Mouse (Mus musculus) frontal cortex, postnatal 14 days (tissue): ENCODE measurements at regions not wholly inside any gene's neighbourhood (a gene's known extent, or its start where the extent isn't known, plus 50 kb on each side); places are given as distances from the start of the nearest gene placed in this dataset.
"Not testable (repeated sequence)": the region's sequence is repeated elsewhere in the genome, so short reads cannot be mapped to it uniquely, and the experiment has no call there.

Experiments used
- DNase-seq, 2 experiments: peaks; one replicate each; pipeline ENCODE4 v3.0.0; 2022; ENCODE audit warnings: low spot score in 2 of 2

GRCm38 (mm10) chr4:9724801-9725200 is 1149.5 kb upstream of the 2610301B20Rik start:
- not testable (repeated sequence) for DNase-seq

DNA sequence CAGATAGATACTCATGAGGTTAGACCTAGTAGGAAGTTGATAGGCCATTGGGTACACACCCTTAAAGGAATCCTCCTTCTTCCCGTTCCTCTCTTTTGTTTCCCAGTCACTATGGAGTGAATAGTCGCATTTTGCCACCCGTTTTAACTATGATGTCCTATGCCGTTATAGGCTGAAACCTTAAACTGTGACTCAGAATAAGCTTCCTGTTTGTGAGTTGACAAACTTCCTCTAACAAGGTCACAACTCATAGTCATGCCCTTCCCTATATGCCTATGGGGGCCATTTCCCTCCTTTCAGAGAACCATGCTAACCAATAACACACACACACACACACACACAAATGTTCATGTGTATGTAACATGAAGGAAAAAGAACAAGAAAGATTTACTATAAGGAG is 1136.6 kb upstream of the 2610301B20Rik start:
- DNase-seq: no peak

DNA sequence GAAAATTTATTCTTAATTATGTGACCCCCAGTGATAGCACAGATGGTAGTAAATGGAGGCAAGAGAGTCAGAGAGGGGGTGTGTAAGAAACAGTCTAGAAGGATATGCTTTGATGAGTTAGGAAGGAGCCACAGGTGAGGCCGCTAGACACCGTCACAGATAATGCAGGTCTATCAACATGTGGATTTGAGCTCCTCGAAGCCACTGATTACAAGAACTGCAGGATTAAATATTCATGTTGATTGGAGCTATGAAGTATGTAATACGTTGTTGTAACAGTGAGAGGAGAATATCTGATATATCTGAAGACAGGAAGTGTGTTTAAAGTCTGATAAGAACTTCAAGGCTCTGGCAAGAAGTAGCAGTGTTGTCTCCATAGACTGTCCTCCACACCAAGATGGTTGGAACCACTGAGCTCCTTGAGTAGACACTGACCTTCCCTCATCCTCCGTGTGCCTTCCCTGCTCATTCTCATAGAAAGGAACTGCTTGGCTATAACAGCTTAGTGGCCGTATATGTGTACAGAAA is 1126.8 kb upstream of the 2610301B20Rik start:
- DNase-seq: no peak

DNA sequence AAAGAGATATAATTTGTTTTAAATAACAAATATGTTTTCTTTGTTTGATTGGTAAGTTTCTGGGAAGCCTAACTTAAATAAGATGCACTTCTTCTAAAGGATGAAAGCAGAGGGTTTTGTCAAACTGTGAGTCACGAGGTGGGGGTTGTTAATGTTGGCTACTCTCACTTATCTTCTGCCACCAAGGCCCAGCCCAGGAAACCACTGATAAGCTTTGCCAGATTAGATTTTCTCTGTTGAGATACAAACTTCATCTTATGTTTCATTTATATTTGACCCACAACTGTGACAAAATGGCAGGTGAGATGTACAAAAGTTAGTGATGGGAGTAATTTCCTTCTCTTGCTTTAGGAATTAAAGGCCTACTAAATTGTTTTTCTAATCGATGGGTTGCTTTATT is 1126.2 kb upstream of the 2610301B20Rik start:
- no peak for DNase-seq

GRCm38 (mm10) chr4:9749877-9750276 is 1124.4 kb upstream of the 2610301B20Rik start:
- no peak for DNase-seq

DNA sequence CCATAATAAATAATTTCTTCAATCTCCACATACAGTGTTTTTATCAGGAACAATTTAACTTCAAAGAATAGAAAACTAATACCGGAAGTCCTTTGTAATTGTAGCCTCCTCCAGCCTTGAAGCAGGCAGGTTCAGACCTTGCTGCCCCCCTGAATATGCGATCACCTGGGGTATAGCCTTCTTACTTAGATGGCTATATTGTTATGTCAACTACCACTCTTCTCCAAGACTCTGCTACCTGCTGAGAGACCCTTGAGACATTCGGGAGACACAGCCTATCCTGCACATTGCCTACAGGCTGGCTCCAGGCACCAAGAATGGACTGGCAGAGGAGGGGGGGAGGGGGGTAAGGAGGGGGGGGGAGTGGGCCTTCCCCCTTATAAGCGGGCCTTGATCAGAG is 1123.9 kb upstream of the 2610301B20Rik start:
- no peak for DNase-seq

GRCm38 (mm10) chr4:9763321-9763720 is 1111.0 kb upstream of the 2610301B20Rik start:
- no peak for DNase-seq

GRCm38 (mm10) chr4:9769633-9770205 is 1104.6 kb upstream of the 2610301B20Rik start:
- DNase-seq: no peak

DNA sequence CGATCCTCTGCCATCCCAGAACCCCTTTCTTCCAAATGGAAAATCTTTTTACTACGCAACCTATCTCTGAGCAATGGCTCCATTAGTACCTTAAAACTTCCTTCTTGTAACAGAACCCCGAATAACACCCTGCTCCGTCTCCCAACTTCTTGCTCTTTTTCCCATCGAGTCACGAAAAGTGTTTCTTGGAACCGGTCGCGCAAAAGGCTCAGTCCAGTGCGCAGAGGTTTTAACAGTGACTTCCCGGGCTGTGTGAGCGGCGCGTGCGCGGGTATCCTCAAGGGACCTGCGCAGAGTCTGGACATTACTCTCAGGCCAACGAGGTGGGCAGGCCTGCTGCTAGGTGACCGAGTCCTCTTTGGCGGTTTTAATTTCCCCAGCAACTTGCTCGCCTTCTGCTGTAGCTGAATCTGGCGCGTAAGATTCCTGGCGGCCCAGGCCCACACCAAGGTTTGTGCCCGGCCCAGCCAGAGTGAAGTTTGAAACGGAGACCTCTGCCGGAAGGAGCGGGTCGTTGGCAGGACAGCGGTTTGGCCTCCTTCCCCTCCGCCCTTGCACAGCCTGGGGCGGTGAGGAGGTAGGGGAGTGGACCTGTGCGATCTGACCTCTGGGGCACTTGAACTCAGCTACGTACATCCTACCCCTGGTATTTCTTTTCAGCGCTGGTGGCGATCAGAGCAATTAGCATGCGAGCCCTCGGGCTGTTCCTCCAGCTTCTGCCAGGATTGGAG is 1103.8 kb upstream of the 2610301B20Rik start:
- peak; percentile 10 to 12 for DNase-seq

- no peak for DNase-seq
These were observed 1103.2 kb upstream of the 2610301B20Rik start for GRCm38 (mm10) chr4:9771103-9771474.

DNA sequence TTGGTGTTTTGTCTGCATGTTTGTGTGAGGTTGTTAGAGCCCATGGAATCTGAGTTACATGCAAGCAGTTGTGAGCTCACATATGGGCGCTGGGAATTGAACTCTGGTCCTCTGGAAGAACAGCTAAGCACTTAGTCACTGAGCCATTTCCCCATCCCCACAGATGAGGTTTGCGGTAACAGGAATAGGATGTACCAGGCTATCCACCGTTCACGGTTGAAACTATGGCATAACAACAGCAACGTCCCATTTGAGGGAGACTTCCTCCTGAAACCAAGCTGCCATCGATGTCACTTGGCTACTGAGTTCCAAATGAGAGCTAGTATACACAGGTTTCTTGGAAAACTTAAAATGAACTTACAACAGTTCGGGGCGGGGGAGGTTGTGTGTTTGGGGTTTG is 1095.9 kb upstream of the 2610301B20Rik start:
- no peak for DNase-seq

- no peak for DNase-seq
These were observed 1094.7 kb upstream of the 2610301B20Rik start for GRCm38 (mm10) chr4:9779594-9779993.

GRCm38 (mm10) chr4:9780179-9780578 is 1094.1 kb upstream of the 2610301B20Rik start:
- DNase-seq: peak; percentile 22 to 63

GRCm38 (mm10) chr4:9781318-9781717 is 1093.0 kb upstream of the 2610301B20Rik start:
- no peak for DNase-seq

DNA sequence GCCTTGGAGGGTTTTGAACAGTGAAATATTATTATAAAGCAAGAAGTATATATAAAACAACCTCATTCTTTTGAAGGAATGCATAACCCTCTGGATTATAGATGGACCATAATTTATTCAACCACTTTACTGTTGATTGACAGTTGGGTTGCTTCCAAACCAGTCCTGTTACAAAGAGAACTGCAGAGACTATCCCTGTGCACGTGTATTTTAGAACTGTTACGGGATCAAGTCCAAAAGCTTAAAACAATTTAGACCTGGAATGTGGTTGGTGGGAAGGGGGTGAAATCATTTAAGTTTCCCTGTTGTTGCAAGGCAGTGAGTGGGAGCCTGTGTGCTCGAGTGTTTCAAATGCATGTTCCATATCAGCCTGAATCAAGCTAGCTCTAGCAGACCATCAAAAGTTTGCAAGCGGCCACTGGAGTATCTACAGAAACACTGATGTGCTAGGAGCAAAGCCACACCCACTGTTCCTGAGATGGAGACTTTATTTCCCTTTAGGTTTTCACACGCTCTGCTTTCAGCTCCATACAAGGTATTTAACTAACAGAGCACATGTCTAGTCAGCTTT is 1086.4 kb upstream of the 2610301B20Rik start:
- DNase-seq: no peak

GRCm38 (mm10) chr4:9790478-9790877 is 1083.8 kb upstream of the 2610301B20Rik start:
- no peak for DNase-seq
